Comparison of ENCODE assay signal across 1 mouse cellular context in genomic region chr19:10691121-10691520, GRCm38 (mm10).
TF ChIP-seq lines count a peak whose summit lies in the region.

No protein-coding gene starts in this region.

TF ChIP-seq in MEL, 35 proteins besides CTCF, POLR2A, EP300 and RAD21 (continued from another document):
- TF ChIP-seq MAFK (IDR thresholded peaks at IDR 0.05; ENCODE audit: borderline replicate concordance, low read depth, low read length) (no peak), UBTF (IDR thresholded peaks at IDR 0.05; ENCODE audit: borderline replicate concordance, insufficient read depth, low read depth, low read length) (no peak), GABPA (IDR thresholded peaks at IDR 0.05; ENCODE audit: low read depth, low read length) (no peak), USF2 (IDR thresholded peaks at IDR 0.05; ENCODE audit: borderline replicate concordance in 1 of 2, insufficient read depth in 1 of 2, low read depth in 1 of 2, low read length in 2 of 2) (no peak), MYC (IDR thresholded peaks at IDR 0.05; ENCODE audit: low read depth, low read length) (no peak)
